Mouse (Mus musculus) C2C12 (cell line): ENCODE measurements around the gene S100a6.

Source experiments
- CEBPB ChIP-seq: IDR thresholded peaks from one replicate; pipeline ENCODE4 v1.6.1; 2011; ENCODE audit warnings: low read depth, mild to moderate bottlenecking, control low read depth, moderate library complexity
- CTCF ChIP-seq: IDR thresholded peaks from one replicate; pipeline ENCODE4 v1.5.1; 2011; ENCODE audit not compliant: control insufficient read depth, insufficient read depth, insufficient read length
- FOSL1 ChIP-seq: IDR thresholded peaks from one replicate; pipeline ENCODE4 v1.8.0; 2011; ENCODE audit warnings: mild to moderate bottlenecking, low read length; ENCODE audit not compliant: poor library complexity, insufficient read depth, severe bottlenecking
- MAX ChIP-seq: IDR thresholded peaks from one replicate; pipeline ENCODE4 v1.6.1; 2011; ENCODE audit warnings: mild to moderate bottlenecking, control low read depth
- USF1 ChIP-seq: IDR thresholded peaks from one replicate; pipeline ENCODE4 v1.6.1; 2011; ENCODE audit warnings: low read depth, mild to moderate bottlenecking, control low read depth, moderate library complexity

DNA sequence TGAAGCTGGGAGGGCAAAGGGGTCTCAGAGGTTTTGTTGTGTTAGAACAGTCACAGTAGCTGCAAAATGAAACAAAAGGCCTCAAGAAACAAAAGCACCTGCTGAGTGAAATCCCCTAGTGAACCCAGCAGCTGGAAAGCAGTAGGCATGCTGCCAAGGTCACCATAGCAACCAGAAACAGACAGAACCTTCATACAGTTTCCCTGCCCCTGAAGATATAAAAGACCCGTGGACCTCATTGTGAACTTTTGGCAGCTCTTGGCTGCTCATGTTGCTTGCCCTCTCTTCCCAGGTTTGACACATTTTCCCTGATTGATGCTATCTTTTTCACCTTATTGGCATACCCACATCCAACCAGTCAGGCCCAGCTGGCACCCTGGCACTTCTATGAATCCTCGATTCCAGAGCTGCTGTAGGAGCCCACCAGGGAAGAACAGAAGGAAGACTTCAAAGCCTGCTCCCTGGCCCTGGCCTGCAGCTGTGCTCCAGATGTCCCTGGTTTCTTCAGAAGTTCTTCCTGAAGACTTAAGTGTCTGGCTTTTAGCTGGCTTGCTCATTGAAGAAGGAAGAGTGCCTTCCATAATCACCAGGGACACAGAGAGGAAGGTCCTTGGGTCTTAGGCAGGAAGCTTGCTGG lies 10.9 kb downstream of the S100a6 start:
- TF ChIP-seq CTCF (no peak), USF1 (no peak), MAX (no peak), CEBPB (no peak), FOSL1 (no peak)
